Mouse (Mus musculus): ENCODE measurements around the gene Slc2a13. TPM values are rescaled to one million over a fixed set of nuclear protein-coding genes. Genes with fewer than 3 reads are reported as not detected.

Slc2a13 gene
- 1 to 10 TPM in 1 of 2 experiments, under 1 TPM in 1; 0.79 to 1.0 TPM for total RNA-seq (2021)
- long read RNA-seq, experiment 1: 0 reads
- long read RNA-seq, experiment 2: 0 reads

DNA sequence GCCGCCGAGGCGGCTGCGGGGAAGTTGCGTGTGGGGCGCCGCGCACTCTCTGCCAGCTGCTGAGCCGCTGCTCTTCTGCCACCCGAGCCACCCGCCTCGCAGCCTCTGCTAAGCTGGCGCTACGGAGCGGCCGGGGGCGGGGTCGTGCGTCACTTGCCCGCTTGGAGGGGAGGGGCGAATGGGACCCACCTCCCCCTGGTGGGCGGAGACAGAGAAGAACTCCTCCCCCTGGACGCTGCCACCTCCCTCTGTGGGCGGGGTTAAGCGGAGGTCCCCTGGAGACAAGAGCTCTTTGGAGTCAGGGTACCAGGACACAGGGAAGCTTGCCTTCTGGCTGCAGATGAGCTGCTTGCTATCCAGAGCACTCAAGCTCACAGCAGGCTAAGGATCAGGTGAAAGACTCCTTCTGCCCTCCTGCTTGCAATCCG is at the start of gene Slc2a13:
Slc2a13 (minus strand) TSS at position 151 of the 428 bp plus-strand sequence.
- peak; percentile 82 to 85 for DNase-seq

DNA sequence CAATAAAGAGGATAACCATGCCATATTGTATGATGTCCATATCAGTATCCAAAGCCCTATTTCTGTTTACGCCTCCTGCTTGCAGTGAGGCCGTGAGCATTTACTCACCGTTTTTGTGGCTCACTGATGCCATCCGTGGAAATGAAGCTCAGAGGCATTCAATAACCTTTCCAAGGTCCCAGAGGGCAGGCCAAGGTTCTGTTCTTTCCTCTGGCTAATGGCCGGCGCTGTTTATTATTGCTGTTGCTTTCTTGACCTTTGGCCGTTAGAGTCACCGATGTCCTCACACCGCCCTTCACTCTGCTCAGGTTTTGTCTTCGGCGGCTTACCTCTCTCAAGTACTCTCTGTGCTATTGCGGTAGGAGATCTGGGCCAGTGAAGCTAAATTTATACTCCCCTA is 43.0 kb upstream of the Slc2a13 start:
- DNase-seq: no peak

DNA sequence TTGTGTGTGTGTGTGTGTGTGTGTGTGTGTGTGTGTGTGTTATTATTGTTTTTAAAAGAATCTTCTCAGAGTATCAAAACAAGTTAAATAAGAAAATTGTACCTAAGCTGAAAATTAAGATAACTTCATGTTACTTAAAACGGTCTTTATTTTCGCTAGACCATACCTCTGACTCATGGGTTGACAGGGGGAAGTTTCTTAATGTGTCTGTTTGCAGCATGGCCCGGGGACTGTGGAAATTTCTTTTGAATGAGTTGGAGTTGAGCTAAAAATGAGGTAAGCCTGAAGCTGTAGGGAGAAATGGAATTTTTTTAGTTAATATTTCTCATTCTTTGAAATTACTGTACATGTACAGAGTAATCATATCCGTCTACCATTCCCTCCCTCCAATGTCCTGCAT is 42.5 kb upstream of the Slc2a13 start:
- DNase-seq: no peak

- no peak for DNase-seq
Observed at GRCm38 (mm10) chr15:91613981-91614665, 41.1 kb upstream of the Slc2a13 start.

GRCm38 (mm10) chr15:91609713-91610112 is 36.7 kb upstream of the Slc2a13 start:
- DNase-seq: peak; percentile 47 to 84

GRCm38 (mm10) chr15:91608811-91609210 is 35.8 kb upstream of the Slc2a13 start:
- no peak for DNase-seq

DNA sequence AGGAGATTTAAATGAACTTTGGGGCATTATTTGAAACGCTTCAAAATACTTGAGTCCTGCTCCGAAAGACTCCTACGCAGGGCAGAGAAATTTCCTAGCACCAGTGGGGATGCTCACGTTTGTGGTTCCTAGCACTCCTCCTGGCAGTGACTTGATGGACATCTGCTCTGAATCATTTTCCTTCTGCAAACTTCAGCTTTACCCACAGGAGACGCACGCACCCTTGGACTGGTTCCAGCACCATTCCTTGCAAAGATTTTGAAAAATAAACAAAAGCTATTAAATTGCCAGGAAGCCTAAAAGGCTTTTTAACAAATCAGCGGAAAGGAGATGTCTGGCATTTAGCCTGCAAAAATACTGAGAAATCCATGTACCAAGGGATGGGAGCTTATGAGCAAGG is 28.1 kb upstream of the Slc2a13 start:
- DNase-seq: no peak

DNA sequence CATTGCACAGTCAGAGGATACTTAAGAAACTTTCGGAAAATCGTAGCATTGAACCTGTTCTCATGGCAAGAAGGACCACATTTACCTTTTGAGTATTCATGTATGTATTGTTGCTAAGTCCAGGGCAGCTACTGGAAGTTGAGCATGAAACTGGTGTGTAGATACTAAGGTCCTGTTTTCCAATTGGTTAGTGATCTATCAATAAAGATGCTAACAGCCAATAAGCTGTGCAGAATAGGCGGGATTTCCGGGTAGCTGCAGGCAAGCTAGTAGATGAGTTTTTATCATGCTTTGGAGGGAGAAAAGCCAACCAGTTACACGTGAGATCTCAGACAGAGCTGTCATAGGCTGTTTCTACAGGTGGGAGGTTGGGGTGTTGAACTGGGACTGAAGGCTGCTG is 24.2 kb upstream of the Slc2a13 start:
- no peak for DNase-seq

DNA sequence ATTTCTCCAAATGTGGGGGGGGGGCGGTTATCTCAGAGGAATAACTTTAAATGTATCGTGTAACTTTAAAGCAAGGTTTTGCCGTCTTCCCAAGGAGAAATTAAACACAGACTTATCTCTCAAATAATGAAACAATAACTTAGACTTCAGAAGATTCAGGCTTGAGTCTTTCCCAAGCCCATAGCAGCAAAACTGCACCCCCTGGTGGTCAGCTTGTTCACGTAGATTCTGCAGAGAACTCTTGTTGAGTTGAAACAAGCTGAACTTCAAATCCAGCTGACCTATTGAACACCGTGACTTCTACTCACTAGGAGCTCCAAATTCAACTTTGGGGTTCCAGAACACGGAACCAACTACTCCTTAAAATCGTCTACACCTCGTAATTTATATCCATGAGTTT is 1.4 kb upstream of the Slc2a13 start:
- peak; percentile 71 to 92 for DNase-seq

DNA sequence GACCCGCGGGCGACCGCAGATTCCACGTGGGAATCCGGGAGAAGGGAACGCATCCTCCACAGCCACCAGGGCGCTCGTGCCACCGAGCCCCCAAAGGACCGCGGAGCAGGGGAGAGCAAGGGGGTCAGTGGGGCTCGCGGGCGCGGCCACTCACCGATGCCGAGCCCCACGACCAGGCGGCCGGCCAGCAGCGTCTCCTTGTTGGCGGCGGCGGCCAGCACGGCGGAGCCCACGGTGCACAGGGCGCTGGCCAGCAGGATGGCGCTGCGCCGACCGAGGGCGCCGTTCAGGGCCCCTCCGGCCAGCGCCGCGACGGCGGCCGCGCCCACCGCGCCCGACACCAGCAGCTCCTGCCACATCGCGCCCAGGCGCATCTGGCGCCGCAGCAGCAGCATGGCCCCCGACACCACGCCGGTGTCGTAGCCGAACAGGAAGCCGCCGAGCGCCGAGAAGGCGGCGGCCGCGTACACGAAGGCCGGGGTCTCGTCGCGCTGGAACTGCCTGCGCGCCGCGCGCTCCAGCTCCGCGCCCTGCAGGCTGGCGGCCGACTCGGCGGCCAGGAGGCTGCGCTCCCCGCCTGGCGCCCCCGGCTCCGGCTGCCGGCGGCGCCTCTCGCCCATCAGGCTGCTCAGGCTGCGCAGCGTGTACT is 516 bp downstream of the Slc2a13 start:
- DNase-seq: peak; percentile 20 to 32

DNA sequence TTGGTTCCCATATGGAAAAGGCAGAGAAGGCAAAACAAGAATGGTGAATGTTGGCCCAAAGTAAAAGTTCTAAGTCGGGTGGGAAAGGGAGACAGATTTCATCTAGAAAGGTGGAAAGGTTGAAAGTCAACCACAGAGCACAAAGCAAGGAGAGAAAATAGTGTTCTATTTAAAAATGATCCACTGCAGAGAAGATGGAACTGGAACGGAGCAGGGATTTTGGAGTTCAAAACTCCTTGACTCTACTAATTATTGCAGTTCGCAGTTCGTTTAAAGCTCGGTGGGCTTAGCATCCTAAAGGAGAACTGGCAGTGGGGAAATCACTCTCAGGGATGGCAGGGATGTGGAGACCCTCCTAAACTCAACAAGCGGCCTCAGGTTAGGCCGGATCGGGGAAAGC is 1.1 kb downstream of the Slc2a13 start:
- DNase-seq: no peak

DNA sequence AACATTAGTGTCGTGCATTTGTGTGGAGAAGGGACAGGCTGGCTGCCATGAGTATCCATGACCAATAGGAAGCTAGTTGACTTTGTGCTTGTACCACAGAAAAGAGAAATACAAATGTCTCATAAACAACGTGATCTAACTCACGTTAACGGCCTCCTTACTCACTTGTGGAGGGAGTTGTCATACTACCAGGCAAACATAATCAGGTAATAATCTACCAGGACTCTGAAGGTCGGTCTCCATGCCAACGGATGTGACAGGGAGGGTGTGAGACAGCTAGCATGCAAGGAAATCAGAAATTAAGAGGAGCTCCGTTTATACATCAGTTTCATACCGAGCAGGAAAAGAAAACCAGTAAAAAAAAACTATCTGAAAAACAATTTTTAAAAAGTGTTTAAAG is 6.3 kb downstream of the Slc2a13 start:
- no peak for DNase-seq

- no peak for DNase-seq
Observed at GRCm38 (mm10) chr15:91565025-91565605, 7.9 kb downstream of the Slc2a13 start.

DNA sequence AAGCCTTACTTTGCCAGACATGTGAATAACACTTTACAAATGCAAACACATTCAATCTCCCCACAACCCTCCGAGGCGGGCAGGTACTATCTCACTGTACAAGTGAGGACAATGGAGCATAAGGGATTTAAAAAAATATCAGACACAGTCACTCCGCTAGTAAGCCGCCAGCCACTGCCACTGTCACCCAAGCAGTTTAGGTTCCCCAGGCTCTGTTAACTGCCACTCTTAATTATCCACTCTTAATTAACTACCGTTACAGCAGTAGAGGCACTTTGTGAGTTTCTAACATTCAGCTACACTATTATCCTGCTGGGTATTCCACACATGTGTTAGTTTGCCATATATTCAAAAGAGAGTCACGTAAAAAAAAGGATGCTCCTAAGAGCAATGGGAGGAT is 11.3 kb downstream of the Slc2a13 start:
- no peak for DNase-seq

DNA sequence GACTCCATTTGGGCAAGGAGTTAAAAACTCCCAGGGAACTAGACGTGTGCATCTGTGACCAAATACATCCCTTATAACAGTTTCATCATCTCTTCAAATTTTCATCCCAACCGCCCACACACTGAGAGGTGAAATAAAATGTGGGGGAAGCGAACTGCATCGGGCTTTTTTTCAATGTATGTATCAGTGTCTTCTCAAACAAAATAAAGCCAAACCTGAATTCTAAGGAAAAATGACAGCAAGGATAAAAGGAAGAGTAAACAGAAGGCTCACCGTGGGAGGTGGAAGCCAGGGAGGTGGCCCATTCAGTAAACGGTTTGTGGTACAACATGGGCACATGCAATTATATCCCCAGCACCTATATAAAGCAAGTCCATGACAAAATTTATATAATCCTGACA is 17.7 kb downstream of the Slc2a13 start:
- DNase-seq: no peak

DNA sequence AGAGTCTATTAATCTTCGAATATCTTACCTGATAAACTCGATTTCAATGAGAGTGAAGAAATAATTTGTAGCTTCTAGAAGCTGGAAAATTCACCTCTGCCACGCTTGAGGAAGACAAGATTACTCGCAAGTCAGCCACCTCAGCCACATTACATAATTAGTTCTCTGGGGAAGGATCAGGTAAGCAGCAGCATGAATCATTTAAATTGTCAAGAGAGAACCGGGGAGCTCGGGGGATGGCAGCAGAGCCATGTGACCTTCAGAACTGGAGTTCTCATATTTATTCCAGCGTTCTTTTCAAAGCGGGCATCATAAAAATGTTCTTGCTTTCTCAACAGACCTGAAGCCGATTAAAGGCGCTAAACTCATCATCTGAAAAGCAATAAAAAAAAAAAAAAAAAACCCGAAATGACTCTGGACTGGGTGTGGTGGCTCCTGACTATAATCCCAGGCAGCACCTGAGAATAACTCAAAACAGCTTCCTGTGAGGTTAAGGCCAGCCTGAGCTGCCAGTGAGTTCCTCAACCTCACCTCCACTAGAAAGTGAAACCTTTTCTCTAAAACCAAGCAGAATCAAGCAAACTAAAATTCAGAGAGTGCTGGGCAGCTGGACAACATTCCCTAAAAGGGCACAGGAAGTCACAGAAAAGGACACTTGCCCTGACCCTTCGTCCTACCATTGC is 24.3 kb downstream of the Slc2a13 start:
- no peak for DNase-seq

- no peak for DNase-seq
Observed at GRCm38 (mm10) chr15:91544586-91544985, 28.5 kb downstream of the Slc2a13 start.

GRCm38 (mm10) chr15:91538439-91538838 is 34.6 kb downstream of the Slc2a13 start:
- no peak for DNase-seq

DNA sequence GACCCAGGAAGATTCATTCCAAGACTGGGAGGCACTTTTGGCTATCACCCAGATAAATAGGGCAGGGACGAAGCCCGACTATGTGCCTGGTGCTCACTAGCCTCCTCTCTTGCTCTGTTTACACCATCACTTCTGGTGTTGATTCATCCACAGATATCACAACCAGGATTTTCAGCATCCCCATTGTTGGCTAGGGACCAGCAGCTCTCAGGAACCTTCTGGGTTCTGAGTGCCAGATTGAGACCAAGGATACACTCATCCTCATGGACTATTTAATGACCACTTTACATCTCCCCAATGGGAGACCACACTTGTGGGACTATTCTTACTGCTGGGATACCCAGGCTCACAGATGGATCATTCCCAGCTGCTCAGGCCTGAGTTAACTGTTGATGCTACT is 46.2 kb downstream of the Slc2a13 start:
- no peak for DNase-seq

- DNase-seq: no peak
Observed at GRCm38 (mm10) chr15:91526166-91526565, 46.9 kb downstream of the Slc2a13 start.

DNA sequence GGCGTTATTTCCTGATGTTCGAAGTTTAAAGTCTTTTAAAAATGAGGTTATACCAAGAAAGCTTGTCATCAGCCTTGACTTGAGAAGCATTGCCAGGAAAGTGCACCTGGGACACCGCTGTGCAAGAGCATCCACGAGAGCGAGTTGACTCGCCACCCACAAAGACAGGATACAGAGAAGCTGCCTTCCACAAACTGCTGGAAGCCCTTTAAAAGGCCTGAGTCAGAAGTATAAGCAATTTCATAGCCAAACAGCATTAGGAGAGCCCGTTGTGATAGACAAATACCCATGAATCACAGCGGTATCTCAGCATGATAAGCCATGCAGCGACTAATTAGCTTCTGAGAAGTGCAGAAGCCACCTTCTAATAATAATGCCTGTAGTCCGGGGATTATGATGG is 48.6 kb downstream of the Slc2a13 start:
- DNase-seq: no peak

DNA sequence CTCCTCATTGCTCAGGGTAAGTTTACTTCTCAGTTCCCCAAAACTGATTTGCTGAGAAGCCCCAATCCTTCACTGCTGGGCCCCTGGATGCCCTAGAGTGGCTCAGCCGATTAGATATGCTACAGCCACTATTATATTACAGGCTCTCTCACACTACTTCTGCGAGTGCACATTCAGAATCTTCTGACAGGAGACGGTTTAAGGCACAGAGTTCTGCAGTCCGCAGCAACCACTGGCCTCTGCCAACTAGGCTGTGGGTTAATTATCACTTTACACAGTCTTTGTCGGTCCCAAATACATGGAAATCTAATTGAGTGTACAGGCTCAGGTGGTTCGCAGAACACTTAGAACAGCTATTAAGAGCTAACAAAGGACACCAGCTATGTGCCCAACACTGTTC is 69.8 kb downstream of the Slc2a13 start:
- no peak for DNase-seq

- DNase-seq: peak in 1 of 2 experiments; percentile 3
Observed at GRCm38 (mm10) chr15:91502661-91503060, 70.4 kb downstream of the Slc2a13 start.
